8 mouse cellular contexts compared by ENCODE assay signal in genomic region chr17:56080781-56081585, GRCm38 (mm10). TPM values are rescaled to one million over a fixed set of nuclear protein-coding genes. Genes with fewer than 3 reads are reported as not detected.
DNase-seq lines count a peak whose midpoint lies in the region; ATAC-seq and TF ChIP-seq lines count a peak whose summit lies in the region.

No protein-coding gene starts in this region.

- H3K79me2 ChIP-seq in CH12.LX (replicated peaks; ENCODE audit: control insufficient read depth, extremely low read depth, insufficient read depth, poor library complexity, severe bottlenecking): peaks cover 20% of the 10 kb centered on the region

- TF ChIP-seq CTCF in CH12.LX (conservative IDR thresholded peaks at IDR 0.05 in 1 of 2, IDR thresholded peaks at IDR 0.05 in 1 of 2; ENCODE audit: low read depth in 2 of 2, low read length in 2 of 2): no peak

- H3K4me3 ChIP-seq in CH12.LX (replicated peaks in 1 of 3; ENCODE audit: low read depth in 2 of 3, low read length in 2 of 3, poor library complexity in 1 of 3): peak overlapping the region; percentile 71 to 94 (median 90)
- peak overlapping the region; percentile 96 for H3K4me3 ChIP-seq in embryonic facial prominence, embryonic 11.5 days (ENCODE audit: low read depth, low read length)
- peak overlapping the region; percentile 95 for H3K4me3 ChIP-seq in hindbrain, embryonic 14.5 days (replicated peaks; ENCODE audit: low read length)
- H3K4me3 ChIP-seq in limb, embryonic 11.5 days (ENCODE audit: low read depth, low read length): peak overlapping the region; percentile 80

- DNase-seq in 3134 (ENCODE audit: extremely low read depth, insufficient read length, low spot score): peak; percentile 66
- peak; percentile 93 for DNase-seq in CH12.LX (ENCODE audit: extremely low read depth)
- peak; percentile 93 for DNase-seq in embryonic facial prominence, embryonic 11.5 days (ENCODE audit: low spot score)
- peak; percentile 76 for DNase-seq in hindbrain, embryonic 14.5 days (ENCODE audit: low spot score)
- DNase-seq in limb, embryonic 11.5 days (ENCODE audit: low spot score): peak; percentile 81
- peak; percentile 73 for DNase-seq in neural tube, embryonic 10.5 days (ENCODE audit: extremely low spot score, low spot score)
- no peak for DNase-seq in urinary bladder, postnatal 10 days (ENCODE audit: low spot score)
- no peak for DNase-seq in T-cell, adult 2 months (ENCODE audit: low spot score)

- peak overlapping the region; percentile 49 for H3K4me2 ChIP-seq in CH12.LX (ENCODE audit: insufficient read depth, low read depth, poor library complexity, severe bottlenecking)
- H3K4me2 ChIP-seq in embryonic facial prominence, embryonic 11.5 days (ENCODE audit: low read depth, low read length): peak overlapping the region; percentile 92
- peak overlapping the region; percentile 93 for H3K4me2 ChIP-seq in hindbrain, embryonic 14.5 days (replicated peaks)
- H3K4me2 ChIP-seq in limb, embryonic 11.5 days (ENCODE audit: low read depth, severe bottlenecking): peak overlapping the region; percentile 99

- H3K9me3 ChIP-seq in CH12.LX (replicated peaks; ENCODE audit: low read length): no peaks in the 10 kb centered on the region
- H3K9me3 ChIP-seq in embryonic facial prominence, embryonic 11.5 days (replicated peaks; ENCODE audit: control insufficient read depth, low read length): no peaks in the 10 kb centered on the region
- no peaks in the 10 kb centered on the region for H3K9me3 ChIP-seq in hindbrain, embryonic 14.5 days (ENCODE audit: control insufficient read depth, low read length)
- no peaks in the 10 kb centered on the region for H3K9me3 ChIP-seq in limb, embryonic 11.5 days (ENCODE audit: control insufficient read depth, low read length)

- H3K36me3 ChIP-seq in CH12.LX (replicated peaks in 1 of 2; ENCODE audit: control insufficient read depth in 1 of 2, insufficient read depth in 1 of 2, low read length in 1 of 2): peaks cover 11 to 35% of the 10 kb centered on the region in 2 experiments
- H3K36me3 ChIP-seq in embryonic facial prominence, embryonic 11.5 days (replicated peaks; ENCODE audit: control insufficient read depth, insufficient read depth, low read depth, low read length): no peaks in the 10 kb centered on the region; the same call in 1 of the 2 replicates
- H3K36me3 ChIP-seq in hindbrain, embryonic 14.5 days (replicated peaks; ENCODE audit: control insufficient read depth, insufficient read depth): peaks cover 31% of the 10 kb centered on the region
- H3K36me3 ChIP-seq in limb, embryonic 11.5 days (ENCODE audit: control insufficient read depth, insufficient read depth, low read length): peaks cover 4% of the 10 kb centered on the region; the same call in 1 of the 2 replicates

- H3K9ac ChIP-seq in CH12.LX (ENCODE audit: insufficient read depth, low read depth): peak overlapping the region; percentile 89
- peak overlapping the region; percentile 82 for H3K9ac ChIP-seq in embryonic facial prominence, embryonic 11.5 days (replicated peaks; ENCODE audit: low read length)
- H3K9ac ChIP-seq in hindbrain, embryonic 14.5 days: peak overlapping the region; percentile 90
- peak overlapping the region; percentile 67 for H3K9ac ChIP-seq in limb, embryonic 11.5 days (ENCODE audit: low read length)

- H3K4me1 ChIP-seq in CH12.LX (ENCODE audit: control insufficient read depth in 1 of 2, insufficient read depth in 2 of 2): peaks cover 0 to 34% of the 10 kb centered on the region in 2 experiments; a peak in 3 of 4 replicates
- peaks cover 4% of the 10 kb centered on the region; the same call in 1 of the 2 replicates for H3K4me1 ChIP-seq in embryonic facial prominence, embryonic 11.5 days (ENCODE audit: control insufficient read depth, insufficient read depth, low read length)
- peaks cover 24% of the 10 kb centered on the region for H3K4me1 ChIP-seq in hindbrain, embryonic 14.5 days (replicated peaks; ENCODE audit: control insufficient read depth, insufficient read depth, low read length)
- peaks cover 11% of the 10 kb centered on the region for H3K4me1 ChIP-seq in limb, embryonic 11.5 days (ENCODE audit: control insufficient read depth, insufficient read depth, low read length)

- no peak for TF ChIP-seq EP300 in CH12.LX (IDR thresholded peaks at IDR 0.05; ENCODE audit: low read length)

- ATAC-seq in embryonic facial prominence, embryonic 11.5 days (replicated peaks; ENCODE audit: insufficient number of reproducible peaks, low FRiP score, low TSS enrichment, low read depth): peak; percentile 50
- peak; percentile 44 for ATAC-seq in hindbrain, embryonic 14.5 days (ENCODE audit: low FRiP score)
- peak; percentile 18; the same call in 1 of the 2 replicates for ATAC-seq in limb, embryonic 11.5 days (ENCODE audit: insufficient number of reproducible peaks, low FRiP score, low TSS enrichment, low read depth)

- WGBS in embryonic facial prominence, embryonic 11.5 days: 9% methylated on average over 8 of the region's 8 CpGs
- WGBS in hindbrain, embryonic 14.5 days: 8% methylated on average over 8 of the region's 8 CpGs
- 9% methylated on average over 8 of the region's 8 CpGs for WGBS in limb, embryonic 11.5 days

- no peak for TF ChIP-seq RAD21 in CH12.LX (IDR thresholded peaks at IDR 0.05; ENCODE audit: low read depth, low read length)

- H3K27me3 ChIP-seq in CH12.LX (replicated peaks): no peaks in the 10 kb centered on the region
- no peaks in the 10 kb centered on the region for H3K27me3 ChIP-seq in embryonic facial prominence, embryonic 11.5 days (ENCODE audit: control insufficient read depth, insufficient read depth, low read length)
- H3K27me3 ChIP-seq in hindbrain, embryonic 14.5 days (ENCODE audit: control insufficient read depth, insufficient read depth, low read length): no peaks in the 10 kb centered on the region
- no peaks in the 10 kb centered on the region for H3K27me3 ChIP-seq in limb, embryonic 11.5 days (ENCODE audit: control insufficient read depth, insufficient read depth, low read length)

- in situ Hi-C loops in CH12.LX (cut with MboI; ENCODE audit: low pct_ligation_motif_present, low pct_unique_long_range_greater_than_20kb, low sequenced_read_pairs): loop anchor here (5.0 kb wide), 1 partner anchor 36 kb away; the partner anchor contains the start of gene Plin5

- H3K27ac ChIP-seq in CH12.LX (ENCODE audit: insufficient read depth, low read depth): 0 out of 2 replicates have a peak overlapping the region, but pooled peaks have one; percentile 8
- H3K27ac ChIP-seq in embryonic facial prominence, embryonic 11.5 days (replicated peaks; ENCODE audit: low read depth, low read length): no peak overlapping the region
- peak overlapping the region; percentile 29; the same call in 1 of the 2 replicates for H3K27ac ChIP-seq in hindbrain, embryonic 14.5 days
- 0 out of 2 replicates have a peak overlapping the region, but pooled peaks have one; percentile 10 for H3K27ac ChIP-seq in limb, embryonic 11.5 days (replicated peaks; ENCODE audit: low read depth, low read length)

- dilution Hi-C loops in CH12.LX (cut with MboI; ENCODE audit: extremely low pct_ligation_motif_present, extremely low pct_unique_long_range_greater_than_20kb, low sequenced_read_pairs): no loop called here

- peak; percentile 71 for TF ChIP-seq POLR2A in CH12.LX (IDR thresholded peaks at IDR 0.05; ENCODE audit: low read depth, low read length)

TF ChIP-seq in CH12.LX, 34 proteins besides CTCF, POLR2A, EP300 and RAD21 (continues in another document):
- TF ChIP-seq GABPA (IDR thresholded peaks at IDR 0.05; ENCODE audit: insufficient replicate concordance, low read depth, low read length) (no peak), ZNF384 (IDR thresholded peaks at IDR 0.05; ENCODE audit: low read depth, low read length) (no peak)

RNA-seq across cellular contexts. Expression of gene Hdgfl2, which starts 1.5 kb away (rescaled TPM):
- total RNA-seq in CH12.LX (2012; rRNA removed): 68.9 and 79.9 TPM in 2 replicates
- 35.3 and 41.1 TPM in 2 replicates for total RNA-seq in CH12.LX (2014; rRNA removed)
- 93.6 and 126 TPM in 2 replicates for polyA plus RNA-seq in CH12.LX (2012; ENCODE audit: insufficient read length, low read depth)
- polyA plus RNA-seq in embryonic facial prominence, embryonic 11.5 days (2014; fragmentation: Nextera tagmentation; extraction: Ambion mirVana): 101 and 106 TPM in 2 replicates
- 95.0 and 98.1 TPM in 2 replicates for polyA plus RNA-seq in hindbrain, embryonic 14.5 days (2014; fragmentation: Nextera tagmentation; extraction: Ambion mirVana)
- 144 and 151 TPM in 2 replicates for polyA plus RNA-seq in limb, embryonic 11.5 days (2014; fragmentation: Nextera tagmentation; extraction: Ambion mirVana)

RNA-seq across cellular contexts. Expression of gene Ubxn6, which starts 6.2 kb away (rescaled TPM):
- total RNA-seq in CH12.LX (2012; rRNA removed) (26.8 and 27.8 TPM in 2 replicates), CH12.LX (2014; rRNA removed) (23.9 and 29.1 TPM in 2 replicates)
- polyA plus RNA-seq in CH12.LX (2012; ENCODE audit: insufficient read length, low read depth): 24.6 and 26.9 TPM in 2 replicates
- polyA plus RNA-seq in embryonic facial prominence, embryonic 11.5 days (2014; fragmentation: Nextera tagmentation; extraction: Ambion mirVana): 40.9 and 43.1 TPM in 2 replicates
- polyA plus RNA-seq in hindbrain, embryonic 14.5 days (2014; fragmentation: Nextera tagmentation; extraction: Ambion mirVana): 72.0 and 75.6 TPM in 2 replicates
- polyA plus RNA-seq in limb, embryonic 11.5 days (2014; fragmentation: Nextera tagmentation; extraction: Ambion mirVana): 38.5 and 39.1 TPM in 2 replicates

RNA-seq across cellular contexts. Expression of gene Plin4, which starts 28.6 kb away (rescaled TPM):
- 0.04 TPM in 2 replicates for total RNA-seq in CH12.LX (2012; rRNA removed)
- not detected in 2 replicates for total RNA-seq in CH12.LX (2014; rRNA removed)
- polyA plus RNA-seq in CH12.LX (2012; ENCODE audit: insufficient read length, low read depth): 0.04 TPM in 1 of 2 replicates, not detected in the other
- 0.08 TPM in 1 of 2 replicates, not detected in the other for polyA plus RNA-seq in embryonic facial prominence, embryonic 11.5 days (2014; fragmentation: Nextera tagmentation; extraction: Ambion mirVana)
- 0.12 and 0.20 TPM in 2 replicates for polyA plus RNA-seq in hindbrain, embryonic 14.5 days (2014; fragmentation: Nextera tagmentation; extraction: Ambion mirVana)
- 0.09 TPM in 1 of 2 replicates, not detected in the other for polyA plus RNA-seq in limb, embryonic 11.5 days (2014; fragmentation: Nextera tagmentation; extraction: Ambion mirVana)

RNA-seq across cellular contexts. Expression of gene Plin5, which starts 36.4 kb away (rescaled TPM):
- total RNA-seq in CH12.LX (2012; rRNA removed) (0.04 TPM in 1 of 2 replicates, not detected in the other), CH12.LX (2014; rRNA removed) (not detected in 2 replicates)
- polyA plus RNA-seq in CH12.LX (2012; ENCODE audit: insufficient read length, low read depth): not detected in 2 replicates
- polyA plus RNA-seq in embryonic facial prominence, embryonic 11.5 days (2014; fragmentation: Nextera tagmentation; extraction: Ambion mirVana): 0.10 and 0.31 TPM in 2 replicates
- 1.9 and 2.1 TPM in 2 replicates for polyA plus RNA-seq in hindbrain, embryonic 14.5 days (2014; fragmentation: Nextera tagmentation; extraction: Ambion mirVana)
- 0.16 and 0.43 TPM in 2 replicates for polyA plus RNA-seq in limb, embryonic 11.5 days (2014; fragmentation: Nextera tagmentation; extraction: Ambion mirVana)

RNA-seq across cellular contexts. Expression of gene Chaf1a, which starts 40.7 kb away (rescaled TPM):
- total RNA-seq in CH12.LX (2012; rRNA removed) (39.3 and 55.0 TPM in 2 replicates), CH12.LX (2014; rRNA removed) (18.4 and 18.6 TPM in 2 replicates)
- polyA plus RNA-seq in CH12.LX (2012; ENCODE audit: insufficient read length, low read depth): 97.1 and 135 TPM in 2 replicates
- polyA plus RNA-seq in embryonic facial prominence, embryonic 11.5 days (2014; fragmentation: Nextera tagmentation; extraction: Ambion mirVana): 24.5 and 26.6 TPM in 2 replicates
- 3.1 and 3.6 TPM in 2 replicates for polyA plus RNA-seq in hindbrain, embryonic 14.5 days (2014; fragmentation: Nextera tagmentation; extraction: Ambion mirVana)
- polyA plus RNA-seq in limb, embryonic 11.5 days (2014; fragmentation: Nextera tagmentation; extraction: Ambion mirVana): 32.7 and 37.4 TPM in 2 replicates

Comparison
In these comparisons a context has a peak if more than half of its experiments do, and no peak if none do; other contexts are left out.
1. DNase-seq: peak in 3134 (single experiment), CH12.LX (single experiment), embryonic facial prominence, embryonic 11.5 days (single experiment), hindbrain, embryonic 14.5 days (single experiment), limb, embryonic 11.5 days (single experiment) and neural tube, embryonic 10.5 days (single experiment); none in urinary bladder, postnatal 10 days (single experiment) and T-cell, adult 2 months (single experiment).
2. H3K4me2 ChIP-seq: peak in every context shown above with its lines; median percentile 99 in limb, embryonic 11.5 days; 93 in hindbrain, embryonic 14.5 days; 92 in embryonic facial prominence, embryonic 11.5 days; 49 in CH12.LX.
3. Peak in every context shown above with its lines, with median percentiles within 50 percentile points of each other: H3K4me3 ChIP-seq, H3K9ac ChIP-seq and ATAC-seq.